Mouse (Mus musculus) spleen, embryonic (tissue): ENCODE results near the gene Hjurp.

Experiments used
- CTCF ChIA-PET: fragments of 350-600 bp; sonication (Branson Sonifier 250); formaldehyde crosslinking; loops from one replicate; lab custom pipeline; 2022; lab: Charles Lee

Gene Hjurp

DNA sequence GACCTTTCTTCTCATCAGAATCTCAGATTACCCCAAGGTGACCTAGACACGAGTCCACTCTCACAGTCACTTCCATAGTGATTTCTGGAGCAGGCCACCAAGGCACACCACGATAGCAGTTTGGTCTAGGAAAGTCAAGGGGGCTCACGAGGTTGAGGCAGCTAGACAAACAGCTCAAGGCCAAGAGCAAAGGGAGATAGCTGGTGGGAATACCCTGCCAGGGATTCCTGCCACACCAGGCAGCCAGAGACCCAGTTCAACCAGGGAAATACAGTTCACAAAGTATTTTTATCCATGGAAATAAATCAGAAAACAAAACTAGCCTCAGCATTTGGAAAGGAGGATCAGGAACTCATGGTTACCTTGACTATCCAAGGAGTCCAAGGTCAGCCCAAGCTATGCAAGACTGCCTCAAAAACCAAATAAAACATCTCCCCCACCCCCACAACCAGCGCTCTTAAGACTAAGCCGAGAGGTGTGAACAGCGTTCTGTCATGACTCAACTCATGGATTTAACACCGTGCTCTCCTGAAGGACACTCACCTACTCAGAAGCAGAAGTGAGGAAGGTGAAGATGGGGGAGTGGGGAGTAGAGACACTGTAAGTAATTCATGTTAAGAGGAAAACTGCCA is 13.1 kb downstream of the Hjurp start:
- CTCF ChIA-PET: interaction anchor here (0.6 kb wide), 1 partner anchor 1007 kb away, joined by 4 read pairs; no protein-coding TSS in a partner anchor

GRCm38 (mm10) chr1:88263778-88264177 is 13.7 kb downstream of the Hjurp start:
- CTCF ChIA-PET: no interaction called here

DNA sequence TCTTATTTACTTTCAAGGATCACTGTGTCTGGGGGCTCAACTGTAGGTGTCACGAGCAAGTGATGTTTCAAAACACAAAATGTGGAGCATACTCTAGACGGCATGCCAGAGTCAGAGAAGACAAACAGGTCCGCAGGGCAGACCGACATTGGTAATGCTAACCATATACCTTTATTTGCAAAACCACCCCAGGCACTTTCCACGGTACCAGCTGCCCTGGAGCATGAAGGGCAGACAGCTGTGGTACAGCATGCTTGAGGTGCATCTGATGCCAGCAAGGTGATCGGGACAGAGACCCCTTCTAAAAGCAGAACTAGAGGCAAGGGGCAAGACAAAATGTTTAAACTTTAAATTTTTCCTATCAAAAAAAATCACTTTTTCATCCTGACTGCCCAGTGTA is 14.5 kb downstream of the Hjurp start:
- CTCF ChIA-PET: interaction anchor here (1.2 kb wide), 1 partner anchor 10 kb away, joined by 3 read pairs; no protein-coding TSS in a partner anchor

DNA sequence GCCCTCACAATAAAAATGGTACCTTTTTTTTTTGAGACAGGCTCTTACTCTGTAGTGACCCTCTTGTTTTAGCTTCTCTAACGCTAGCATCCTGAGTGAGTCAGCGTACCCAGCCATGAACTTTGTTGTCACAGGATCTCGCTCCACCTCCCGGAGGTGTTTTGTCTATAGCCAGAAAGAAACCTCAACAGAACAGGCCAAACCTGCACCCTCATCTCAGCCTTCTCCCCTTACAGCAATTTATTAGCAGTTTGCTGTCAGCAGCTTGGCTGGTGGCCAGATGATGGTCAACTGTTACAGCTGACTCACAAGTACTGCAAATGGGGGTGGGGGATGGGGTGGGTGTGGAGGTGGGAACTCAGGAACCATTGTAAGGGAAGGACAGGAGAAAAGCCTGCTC is 15.2 kb downstream of the Hjurp start:
- CTCF ChIA-PET: interaction anchor here (1.2 kb wide), 1 partner anchor 9 kb away, joined by 3 read pairs; no protein-coding TSS in a partner anchor

DNA sequence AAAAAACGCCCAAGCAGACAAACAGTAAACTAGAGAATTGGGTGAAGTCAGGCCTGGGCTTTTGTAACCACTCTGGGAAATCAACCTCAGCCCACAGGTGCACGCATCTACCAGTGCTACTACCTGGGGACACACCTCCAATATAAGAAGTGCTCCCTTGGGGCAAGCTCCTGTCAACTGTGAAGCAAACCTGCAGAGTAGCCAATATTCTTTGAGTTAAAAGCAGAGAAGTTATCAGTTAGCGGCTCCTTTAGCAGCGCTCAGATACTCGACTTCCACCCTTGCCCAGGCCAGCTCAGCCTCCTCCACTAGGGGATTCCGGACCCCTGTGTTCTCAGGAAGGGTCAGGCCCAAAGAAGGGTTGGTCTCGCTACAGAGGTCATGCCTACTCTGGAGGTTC is 15.7 kb downstream of the Hjurp start:
- CTCF ChIA-PET: interaction anchor here (1.2 kb wide), 1 partner anchor 9 kb away, joined by 3 read pairs; no protein-coding TSS in a partner anchor

DNA sequence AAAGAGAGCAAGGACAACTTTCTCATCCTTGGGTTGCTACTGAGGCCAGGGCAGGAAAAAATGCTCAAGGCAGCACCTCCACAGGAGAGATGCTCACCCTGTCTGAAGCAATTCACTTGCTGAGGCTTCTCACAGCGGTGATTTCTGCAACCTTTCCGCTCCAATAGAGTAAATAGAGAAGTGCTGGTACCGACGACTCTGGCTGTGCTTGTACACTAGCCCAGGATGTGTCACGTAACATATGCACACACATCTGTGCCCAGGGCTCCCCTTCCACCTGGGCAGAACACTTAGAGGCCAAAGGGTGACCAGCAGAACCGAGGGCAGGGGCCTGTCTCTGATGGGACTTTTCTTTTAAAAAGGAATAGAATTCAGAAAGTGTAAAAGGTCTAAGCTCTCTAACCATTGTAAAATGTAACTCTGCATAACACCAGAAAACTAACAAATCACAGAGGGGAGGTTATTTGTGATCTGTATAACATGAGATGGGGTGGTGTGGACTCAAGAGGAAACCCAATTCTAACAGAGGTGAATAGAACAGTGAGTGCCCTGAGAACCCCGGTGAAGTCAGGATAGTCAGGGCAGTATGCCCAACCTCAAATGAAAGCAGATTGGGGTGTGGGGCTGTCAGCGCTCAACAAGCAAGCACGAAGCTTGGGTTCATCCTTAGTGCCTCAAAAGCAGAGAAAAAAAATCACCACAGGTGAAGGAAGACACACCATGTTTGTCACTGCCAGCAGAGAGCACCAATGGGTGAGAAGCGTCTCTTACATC is 16.6 kb downstream of the Hjurp start:
- CTCF ChIA-PET: no interaction called here

DNA sequence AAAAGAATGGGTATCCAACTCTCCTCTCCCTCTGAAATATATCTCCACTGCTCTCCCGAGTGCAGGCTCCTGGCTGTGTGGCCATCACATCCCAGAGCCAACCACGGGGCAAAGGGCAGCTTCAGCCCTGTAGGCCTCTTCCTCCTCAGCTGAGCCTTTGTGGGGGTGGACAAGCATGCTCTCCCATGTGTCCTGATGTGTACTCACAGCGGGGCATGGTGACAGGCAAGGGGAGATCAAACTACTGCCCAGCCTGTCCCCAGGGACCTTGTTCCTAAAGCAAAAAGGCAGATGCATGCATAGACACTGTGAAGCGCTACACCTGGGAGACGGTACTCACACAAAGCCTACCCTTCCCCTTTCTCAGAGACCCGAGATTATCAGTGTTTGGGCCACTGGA is 17.3 kb downstream of the Hjurp start:
- CTCF ChIA-PET: no interaction called here

GRCm38 (mm10) chr1:88259643-88260024 is 17.8 kb downstream of the Hjurp start:
- CTCF ChIA-PET: no interaction called here

- CTCF ChIA-PET: no interaction called here
These were observed 18.4 kb downstream of the Hjurp start for GRCm38 (mm10) chr1:88258881-88259642.

DNA sequence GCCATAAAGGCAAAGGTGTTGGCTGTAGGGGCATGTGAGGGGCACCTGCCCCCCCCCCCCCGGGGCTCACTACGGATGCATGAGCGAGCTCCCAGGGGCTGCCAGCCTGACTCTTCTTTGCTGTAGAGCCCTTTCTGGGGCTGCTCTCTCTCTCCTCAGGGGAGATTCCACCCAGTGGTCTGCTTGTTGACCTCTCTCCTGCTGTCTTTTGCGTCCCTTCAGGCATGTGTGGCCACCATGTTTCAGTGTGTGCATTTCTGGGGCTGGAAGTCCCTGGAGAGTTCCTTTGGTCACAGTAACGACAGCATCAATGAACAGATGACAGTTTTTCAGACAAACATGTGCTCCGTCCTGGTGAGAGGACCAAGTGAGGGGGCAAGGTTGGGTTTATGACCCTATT is 19.1 kb downstream of the Hjurp start:
- CTCF ChIA-PET: no interaction called here

DNA sequence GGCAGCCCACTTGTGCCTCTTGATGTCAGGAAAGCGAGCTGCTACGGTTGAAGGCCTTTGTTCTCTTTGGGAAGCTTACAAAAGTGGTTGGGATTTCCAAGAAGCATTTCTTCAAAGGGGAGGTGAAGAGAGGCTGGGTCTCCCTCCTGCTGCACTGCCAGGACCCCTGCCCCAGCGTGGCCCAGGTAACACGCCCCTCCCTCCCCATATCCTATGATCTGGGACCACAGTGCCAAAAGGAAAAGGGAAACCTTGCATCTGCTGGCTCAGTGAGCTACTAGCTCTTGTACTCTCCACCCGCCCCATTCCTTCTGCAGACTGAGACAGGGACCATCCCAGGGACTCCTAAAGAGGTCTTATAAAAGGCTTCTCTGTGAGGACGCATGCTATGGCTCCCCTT is 19.8 kb downstream of the Hjurp start:
- CTCF ChIA-PET: no interaction called here

- CTCF ChIA-PET: no interaction called here
These were observed 20.4 kb downstream of the Hjurp start for GRCm38 (mm10) chr1:88256886-88257663.

GRCm38 (mm10) chr1:88255989-88256754 is 21.3 kb downstream of the Hjurp start:
- CTCF ChIA-PET: no interaction called here

- CTCF ChIA-PET: no interaction called here
These were observed 22.0 kb downstream of the Hjurp start for GRCm38 (mm10) chr1:88255466-88255857.

GRCm38 (mm10) chr1:88254793-88255465 is 22.5 kb downstream of the Hjurp start:
- CTCF ChIA-PET: no interaction called here

DNA sequence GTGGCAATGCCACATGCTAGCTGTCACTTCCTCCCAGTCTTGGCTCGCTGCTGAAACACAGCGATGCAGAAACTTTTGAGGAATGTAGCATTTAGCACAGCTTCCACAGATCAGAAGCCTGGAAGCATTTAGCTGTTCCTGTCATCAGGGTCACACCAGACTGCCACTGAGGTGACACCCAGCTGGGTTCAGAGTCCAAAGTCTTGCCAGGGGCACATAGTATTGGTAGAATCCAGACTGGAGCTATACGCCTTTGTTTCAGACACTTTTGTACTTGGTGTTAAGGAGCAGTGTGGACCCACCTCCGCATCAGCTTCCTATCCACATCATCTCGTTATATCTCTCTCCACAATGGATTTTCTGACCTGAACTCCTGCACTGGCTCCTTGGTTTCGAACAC is 23.9 kb downstream of the Hjurp start:
- CTCF ChIA-PET: interaction anchor here (0.6 kb wide), 1 partner anchor 9 kb away, joined by 3 read pairs; no protein-coding TSS in a partner anchor

GRCm38 (mm10) chr1:88253106-88253505 is 24.3 kb downstream of the Hjurp start:
- CTCF ChIA-PET: interaction anchor here (0.6 kb wide), 1 partner anchor 9 kb away, joined by 3 read pairs; no protein-coding TSS in a partner anchor

GRCm38 (mm10) chr1:88250023-88250422 is 27.4 kb downstream of the Hjurp start:
- CTCF ChIA-PET: no interaction called here

DNA sequence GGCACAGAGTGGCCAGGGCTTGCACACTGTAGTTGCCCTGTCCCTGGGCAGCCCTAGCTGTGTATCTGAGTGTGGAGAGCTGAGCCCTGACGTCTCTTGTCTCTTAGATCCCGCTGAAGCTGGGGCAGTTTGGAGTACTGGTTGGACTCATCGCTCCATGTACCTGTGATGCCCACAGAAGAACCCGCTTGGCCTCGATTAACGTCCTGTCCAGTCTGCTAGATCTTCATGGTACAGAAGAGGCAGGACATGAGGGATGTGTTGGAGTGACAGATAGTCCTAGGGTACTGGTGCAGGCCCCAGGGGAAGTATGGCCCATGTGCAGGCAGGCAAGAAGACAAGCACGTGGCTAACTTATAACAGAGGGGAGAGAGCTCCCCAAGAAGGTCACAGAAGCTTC is 27.8 kb downstream of the Hjurp start:
- CTCF ChIA-PET: no interaction called here

DNA sequence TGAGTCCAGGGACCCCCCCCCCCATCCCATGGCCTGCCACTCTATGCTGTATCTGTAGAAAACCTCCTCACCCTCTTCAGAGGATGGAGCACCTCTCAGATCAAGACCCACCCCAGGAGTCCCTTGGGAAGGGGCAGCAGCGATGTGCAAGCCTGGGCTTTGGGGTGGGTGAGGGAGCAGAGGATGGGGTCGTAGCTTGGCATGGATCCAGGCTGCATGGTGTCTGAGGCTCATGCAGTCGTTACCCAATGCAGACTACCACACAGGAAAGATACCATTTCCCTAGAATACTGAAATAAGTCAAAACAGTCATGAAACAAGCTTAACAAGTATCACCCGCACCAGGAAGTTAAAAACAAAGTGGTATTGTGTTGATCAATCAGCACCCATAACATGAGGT is 28.8 kb downstream of the Hjurp start:
- CTCF ChIA-PET: interaction anchor here (0.6 kb wide), 1 partner anchor 17 kb away, joined by 3 read pairs; no protein-coding TSS in a partner anchor
